Mouse (Mus musculus) hindbrain, embryonic 14.5 days (tissue): Measurements from ENCODE around the gene Nfe2. TPM values are rescaled to one million over a fixed set of nuclear protein-coding genes. Genes with fewer than 3 reads are reported as not detected.

ENCODE experiments used
- ATAC-seq: fragments of 200-750 bp; cut with Nextera tagmentation; 2 replicates; pipeline ENCODE4 v1.8.0; 2017; ENCODE audit warnings: moderate number of reproducible peaks, mild to moderate bottlenecking, moderate TSS enrichment, moderate library complexity; ENCODE audit not compliant: low FRiP score
- DNase-seq: peaks from one replicate; pipeline ENCODE4 v3.0.0-alpha.2; 2015; ENCODE audit warnings: low spot score
- H3K27ac ChIP-seq: fragments of 300-500 bp; sonication (generic); 2 replicates; pipeline ENCODE4 v1.5.1; 2014; ENCODE audit warnings: mild to moderate bottlenecking, moderate library complexity
- H3K27me3 ChIP-seq: fragments of 300-500 bp; sonication (generic); 2 replicates; pipeline ENCODE4 v1.6.1; 2014; ENCODE audit warnings: mild to moderate bottlenecking, low read length, mixed read lengths; ENCODE audit not compliant: control insufficient read depth, insufficient read depth
- H3K36me3 ChIP-seq: fragments of 300-500 bp; sonication (generic); replicated peaks from 2 replicates; pipeline ENCODE4 v1.6.1; 2014; ENCODE audit not compliant: control insufficient read depth, insufficient read depth
- H3K4me1 ChIP-seq: fragments of 300-500 bp; sonication (generic); replicated peaks from 2 replicates; pipeline ENCODE4 v1.6.1; 2014; ENCODE audit warnings: antibody characterized with exemption, low read length, mixed read lengths; ENCODE audit not compliant: control insufficient read depth, insufficient read depth
- H3K4me2 ChIP-seq: fragments of 300-500 bp; sonication (generic); replicated peaks from 2 replicates; pipeline ENCODE4 v1.6.1; 2014; ENCODE audit warnings: mild to moderate bottlenecking, moderate library complexity
- H3K4me3 ChIP-seq: fragments of 300-500 bp; sonication (generic); replicated peaks from 2 replicates; pipeline ENCODE4 v1.5.1; 2014; ENCODE audit warnings: mild to moderate bottlenecking, low read length
- H3K9ac ChIP-seq: fragments of 300-500 bp; sonication (generic); 2 replicates; pipeline ENCODE4 v1.6.1; 2014
- H3K9me3 ChIP-seq: fragments of 300-500 bp; sonication (generic); 2 replicates; pipeline ENCODE4 v1.6.1; 2016; ENCODE audit warnings: low read length; ENCODE audit not compliant: control insufficient read depth
- WGBS: fragments of 180-500 bp; shearing (Covaris S2); extraction: QIAGEN DNeasy Blood & Tissue Kit; methylation state at CpG from one replicate; pipeline ENCODE4 v1.1.7; 2014; 5-methylcytosine and 5-hydroxymethylcytosine counted together
- polyA plus RNA-seq: library from polyadenylated mRNA; unstranded; fragments of >200 nt; fragmentation: Nextera tagmentation; extraction: Ambion mirVana; gene quantifications from 2 replicates; pipeline ENCODE4 v1.2.1, GENCODE M21; 2014

The Nfe2 gene
- polyA plus RNA-seq, 1 experiment from 2014 or later = 1.1 TPM

DNA sequence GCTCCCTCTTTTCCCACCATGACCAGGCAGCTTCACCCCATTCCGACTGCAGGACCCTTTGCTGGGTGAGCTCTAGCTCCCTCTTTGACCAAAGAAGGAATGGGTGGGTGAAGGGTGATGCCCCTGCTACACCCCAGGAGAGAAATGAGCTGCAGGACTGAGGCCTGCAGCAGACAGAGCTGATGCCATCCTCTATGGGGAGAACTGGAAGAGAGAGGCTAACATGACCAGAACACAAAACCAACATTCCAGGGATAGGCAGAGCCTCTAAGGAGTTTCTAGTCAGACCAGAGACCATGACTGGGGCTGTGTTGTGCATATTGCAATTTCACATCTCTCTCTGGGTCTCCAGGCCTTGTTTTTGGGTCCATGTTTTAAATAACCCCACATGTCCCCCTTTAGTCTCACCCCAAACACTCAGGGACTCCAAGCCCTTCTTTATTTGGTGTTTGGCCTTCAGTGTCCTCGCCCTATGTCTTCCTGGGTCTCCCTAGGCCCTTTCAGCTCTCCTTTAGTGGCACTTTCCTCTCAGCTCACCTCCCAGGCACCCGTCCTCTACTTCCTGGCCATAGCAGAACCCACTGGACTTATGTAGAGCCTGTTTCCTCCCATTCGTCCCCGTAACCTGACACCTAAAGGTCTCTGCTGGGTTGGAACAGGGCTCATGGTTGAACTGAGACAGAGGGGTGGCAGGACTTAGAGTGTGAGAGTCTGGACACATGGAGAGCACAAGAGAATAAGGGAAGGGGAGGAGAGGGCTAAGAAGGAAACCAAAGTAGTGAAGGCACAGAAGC, 43.5 kb upstream of the Nfe2 start:
- no peak overlapping the region for H3K4me3 ChIP-seq
- H3K27ac ChIP-seq = peak overlapping the region; percentile 98
- no peaks in the 10 kb centered on the region for H3K9me3 ChIP-seq
- no peaks in the 10 kb centered on the region; the same call in 1 of the 2 replicates for H3K36me3 ChIP-seq
- H3K9ac ChIP-seq = peak overlapping the region; percentile 39
- 34% methylated on average over 5 of the region's 5 CpGs for WGBS
- H3K27me3 ChIP-seq = no peaks in the 10 kb centered on the region
- ATAC-seq (no peak), DNase-seq (no peak)
- H3K4me1 ChIP-seq = peaks cover 92% of the 10 kb centered on the region
- H3K4me2 ChIP-seq = no peak overlapping the region

DNA sequence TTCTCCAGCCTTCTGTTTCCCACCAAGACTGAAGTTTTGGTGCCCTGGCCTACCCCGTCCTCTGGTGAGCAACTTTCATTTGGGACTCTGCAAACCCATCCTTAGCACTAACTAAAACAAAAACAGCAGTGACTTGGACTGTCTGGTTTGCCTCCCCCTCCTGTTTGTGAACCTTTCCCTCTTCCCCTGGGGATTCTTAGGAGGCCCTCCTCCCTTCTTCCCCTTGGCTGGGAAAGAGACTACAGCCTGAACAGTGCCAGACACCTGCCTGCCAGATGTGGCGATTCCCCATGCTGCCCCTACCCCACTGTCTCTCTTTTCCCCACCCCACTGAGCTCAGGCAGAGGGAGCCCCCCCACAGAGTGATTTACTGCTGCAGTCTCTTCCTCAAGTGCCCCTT, 42.8 kb upstream of the Nfe2 start:
- no peak overlapping the region for H3K4me3 ChIP-seq
- H3K36me3 ChIP-seq = no peaks in the 10 kb centered on the region; the same call in 1 of the 2 replicates
- no peak for DNase-seq
- peak overlapping the region; percentile 98 for H3K27ac ChIP-seq
- 11% methylated on average over 2 of the region's 2 CpGs for WGBS
- H3K9ac ChIP-seq = peak overlapping the region; percentile 58
- H3K9me3 ChIP-seq = no peaks in the 10 kb centered on the region
- no peaks in the 10 kb centered on the region for H3K27me3 ChIP-seq
- ATAC-seq = no peak
- peaks cover 94% of the 10 kb centered on the region for H3K4me1 ChIP-seq
- H3K4me2 ChIP-seq = peak overlapping the region; percentile 46

DNA sequence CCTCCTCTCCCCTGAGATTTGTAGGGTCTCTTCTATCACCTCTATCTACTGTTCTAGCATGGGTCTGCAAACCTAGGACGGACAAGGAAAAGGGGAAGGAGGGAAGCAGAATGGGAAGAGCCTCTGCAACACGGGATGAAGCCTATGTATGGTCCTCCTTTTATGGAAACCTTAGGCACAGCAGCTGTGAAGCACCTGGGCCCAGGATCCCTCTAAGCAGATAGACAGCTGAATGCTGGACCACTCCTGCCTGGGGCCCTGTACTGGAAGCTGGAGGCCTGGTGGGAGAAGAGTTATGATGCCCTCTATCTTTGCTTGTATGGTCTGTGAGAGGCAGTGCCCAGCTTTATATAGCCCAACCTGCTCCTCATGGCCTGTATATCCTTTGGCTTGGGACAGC, 42.4 kb upstream of the Nfe2 start:
- peak overlapping the region; percentile 58 for H3K9ac ChIP-seq
- H3K4me2 ChIP-seq = peak overlapping the region; percentile 46
- whole genome bisulfite sequencing = 8% methylated on average over 2 of the region's 2 CpGs
- DNase-seq (no peak), ATAC-seq (no peak)
- peak overlapping the region; percentile 98 for H3K27ac ChIP-seq
- 0 out of 2 replicates have a peak overlapping the region, but pooled peaks have one; percentile 12 for H3K4me3 ChIP-seq
- H3K4me1 ChIP-seq = peaks cover 94% of the 10 kb centered on the region
- no peaks in the 10 kb centered on the region for H3K27me3 ChIP-seq
- no peaks in the 10 kb centered on the region for H3K9me3 ChIP-seq
- peaks cover 3% of the 10 kb centered on the region; the same call in 1 of the 2 replicates for H3K36me3 ChIP-seq

DNA sequence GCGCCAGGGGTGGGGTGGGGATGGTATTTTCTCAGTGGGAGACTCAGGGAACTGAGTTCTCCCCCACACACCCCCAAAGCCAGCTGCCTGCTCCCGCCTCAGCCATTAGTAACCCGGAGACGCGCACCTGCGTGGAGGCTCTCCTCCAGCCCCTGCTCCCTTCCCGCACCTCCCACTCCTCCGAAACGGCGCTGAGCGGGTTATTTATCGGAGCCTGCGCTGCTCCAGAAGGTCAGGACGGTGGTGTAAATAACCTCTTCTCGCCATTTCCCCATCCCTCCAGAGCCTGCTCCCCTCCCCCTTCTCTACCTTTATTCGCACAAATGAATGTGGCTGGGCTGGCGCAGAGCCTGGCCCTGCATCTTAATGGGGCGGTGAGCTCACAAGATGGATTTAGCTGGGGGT, 41.9 kb upstream of the Nfe2 start:
- H3K4me2 ChIP-seq = peak overlapping the region; percentile 46
- ATAC-seq = peak; percentile 69
- H3K27me3 ChIP-seq = no peaks in the 10 kb centered on the region
- H3K36me3 ChIP-seq = peaks cover 8% of the 10 kb centered on the region; the same call in 1 of the 2 replicates
- H3K4me1 ChIP-seq = peaks cover 97% of the 10 kb centered on the region
- peak; percentile 85 for DNase-seq
- peak overlapping the region; percentile 12; the same call in 1 of the 2 replicates for H3K4me3 ChIP-seq
- peak overlapping the region; percentile 58 for H3K9ac ChIP-seq
- 2% methylated on average over 18 of the region's 18 CpGs for WGBS
- H3K9me3 ChIP-seq = no peaks in the 10 kb centered on the region
- peak overlapping the region; percentile 98 for H3K27ac ChIP-seq

DNA sequence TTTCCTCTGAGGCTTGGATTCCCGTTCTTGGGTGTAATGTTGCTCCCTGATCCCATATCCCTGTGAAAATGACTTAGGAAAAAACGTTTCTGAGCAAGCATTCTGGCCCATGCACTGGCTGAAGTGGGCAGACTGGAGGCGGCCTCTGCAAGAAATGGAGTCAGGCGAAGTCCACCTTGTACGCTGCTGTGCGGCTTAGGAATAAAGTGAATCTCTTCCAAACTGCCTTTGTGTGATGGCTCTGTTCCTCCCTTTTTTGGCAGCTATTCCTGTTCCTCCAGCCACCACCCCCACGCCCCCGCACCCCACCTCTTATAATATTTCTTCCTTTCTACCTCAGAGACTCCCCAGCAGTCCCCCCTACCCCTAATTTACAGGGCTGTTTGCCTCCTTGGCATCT, 41.4 kb upstream of the Nfe2 start:
- H3K4me3 ChIP-seq = peak overlapping the region; percentile 12; the same call in 1 of the 2 replicates
- H3K9ac ChIP-seq = peak overlapping the region; percentile 58
- peak overlapping the region; percentile 46 for H3K4me2 ChIP-seq
- ATAC-seq (no peak; the same call in 1 of the 2 replicates), DNase-seq (peak; percentile 52)
- peaks cover 94% of the 10 kb centered on the region for H3K4me1 ChIP-seq
- 12% methylated on average over 8 of the region's 8 CpGs for WGBS
- H3K9me3 ChIP-seq = no peaks in the 10 kb centered on the region
- no peaks in the 10 kb centered on the region for H3K27me3 ChIP-seq
- peaks cover 8% of the 10 kb centered on the region; the same call in 1 of the 2 replicates for H3K36me3 ChIP-seq
- H3K27ac ChIP-seq = peak overlapping the region; percentile 98

DNA sequence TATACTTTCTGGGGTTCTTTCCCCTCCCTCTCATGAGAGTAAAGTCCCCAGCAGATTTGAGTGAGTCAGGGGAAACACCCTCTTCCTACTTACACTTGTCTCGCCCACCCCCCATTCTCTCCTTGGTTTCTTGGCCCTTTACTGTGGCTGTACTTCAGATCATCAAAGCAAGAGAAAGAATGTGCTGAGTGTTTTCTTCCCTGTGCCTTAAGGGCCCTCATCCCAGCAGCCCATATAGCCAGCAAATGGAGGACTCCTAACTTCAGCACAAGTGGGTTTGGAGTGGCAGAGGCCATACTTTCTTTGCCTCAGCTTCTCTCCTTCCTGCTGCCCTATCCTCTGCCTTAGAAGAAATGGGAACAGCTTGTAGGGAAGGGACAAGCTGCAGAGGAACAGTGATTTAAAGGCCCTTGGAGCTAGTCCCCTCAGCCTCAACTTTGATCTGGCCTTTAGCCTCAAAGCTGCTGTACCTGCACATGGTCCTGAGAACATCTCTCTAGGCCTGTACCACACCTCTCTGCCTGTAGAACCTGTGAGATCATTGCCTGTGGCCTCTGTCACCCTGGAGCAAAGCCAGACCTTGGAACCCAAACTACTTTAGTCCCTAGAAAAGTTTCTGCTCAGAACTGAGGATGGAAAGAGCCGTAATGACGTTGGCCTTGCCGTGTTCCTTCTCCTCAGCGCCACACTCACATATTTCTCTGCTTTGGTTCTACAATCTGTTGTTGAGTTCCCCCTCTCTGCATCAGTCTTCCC, 40.8 kb upstream of the Nfe2 start:
- peaks cover 88% of the 10 kb centered on the region for H3K4me1 ChIP-seq
- peaks cover 8% of the 10 kb centered on the region for H3K36me3 ChIP-seq
- WGBS = 72% methylated on average over 5 of the region's 5 CpGs
- H3K4me2 ChIP-seq = peak overlapping the region; percentile 46
- H3K27me3 ChIP-seq = no peaks in the 10 kb centered on the region
- no peak overlapping the region for H3K4me3 ChIP-seq
- ATAC-seq (no peak), DNase-seq (no peak)
- no peaks in the 10 kb centered on the region for H3K9me3 ChIP-seq
- H3K9ac ChIP-seq = peak overlapping the region; percentile 58
- H3K27ac ChIP-seq = peak overlapping the region; percentile 98

DNA sequence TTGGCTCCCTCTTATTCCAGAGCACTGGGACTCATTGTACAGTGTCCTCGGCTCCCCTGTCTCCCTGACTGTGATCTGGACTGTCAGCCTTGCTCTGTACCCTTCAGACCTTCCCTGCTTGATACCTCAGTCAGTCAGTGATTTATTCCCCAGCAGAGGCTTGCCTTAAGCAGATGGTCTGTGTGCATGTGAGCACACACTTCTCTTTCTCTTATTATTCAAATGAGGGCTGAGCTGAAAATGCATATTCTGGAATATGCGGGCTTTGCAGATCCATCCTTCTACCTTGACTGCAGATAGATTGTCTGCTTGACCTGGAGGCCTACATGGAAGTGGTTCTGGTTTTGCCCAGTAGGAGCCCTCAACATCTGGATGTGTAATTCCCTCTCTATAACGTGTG, 39.8 kb upstream of the Nfe2 start:
- peaks cover 17% of the 10 kb centered on the region for H3K36me3 ChIP-seq
- 42% methylated on average over 3 of the region's 3 CpGs for WGBS
- no peaks in the 10 kb centered on the region for H3K27me3 ChIP-seq
- H3K9ac ChIP-seq = 0 out of 2 replicates have a peak overlapping the region, but pooled peaks have one; percentile 5
- 0 out of 2 replicates have a peak overlapping the region, but pooled peaks have one; percentile 12 for H3K4me2 ChIP-seq
- peaks cover 78% of the 10 kb centered on the region for H3K4me1 ChIP-seq
- DNase-seq (no peak), ATAC-seq (no peak)
- H3K27ac ChIP-seq = peak overlapping the region; percentile 98
- no peaks in the 10 kb centered on the region for H3K9me3 ChIP-seq
- H3K4me3 ChIP-seq = no peak overlapping the region

DNA sequence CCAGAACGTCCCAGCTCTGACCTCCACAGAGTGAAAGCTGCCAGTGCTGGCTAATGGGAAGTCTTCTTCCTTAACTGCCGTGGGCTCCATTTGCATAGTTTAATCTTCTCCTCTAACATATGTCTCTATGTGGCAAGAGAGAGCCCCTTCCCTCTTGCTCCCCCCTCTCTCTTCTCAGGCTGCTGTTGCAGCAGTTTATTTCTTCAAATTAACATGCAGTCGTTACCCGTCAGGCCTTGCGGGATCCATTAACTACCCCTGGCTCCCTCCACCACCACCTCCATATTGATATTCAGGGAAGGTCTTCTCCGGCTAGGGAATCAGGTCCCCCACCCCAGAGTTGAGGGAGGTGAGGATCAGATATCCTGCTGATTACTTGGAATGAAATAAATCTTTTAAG, 39.1 kb upstream of the Nfe2 start:
- ATAC-seq = no peak; the same call in 1 of the 2 replicates
- Histone ChIP-seq H3K4me2 (no peak overlapping the region), H3K4me1 (peaks cover 71% of the 10 kb centered on the region), H3K9ac (no peak overlapping the region; the same call in 1 of the 2 replicates), H3K36me3 (peaks cover 24% of the 10 kb centered on the region), H3K27ac (peak overlapping the region; percentile 98), H3K4me3 (no peak overlapping the region), H3K9me3 (no peaks in the 10 kb centered on the region), H3K27me3 (no peaks in the 10 kb centered on the region)
- no peak for DNase-seq
- WGBS = 37% methylated on average over 6 of the region's 6 CpGs

DNA sequence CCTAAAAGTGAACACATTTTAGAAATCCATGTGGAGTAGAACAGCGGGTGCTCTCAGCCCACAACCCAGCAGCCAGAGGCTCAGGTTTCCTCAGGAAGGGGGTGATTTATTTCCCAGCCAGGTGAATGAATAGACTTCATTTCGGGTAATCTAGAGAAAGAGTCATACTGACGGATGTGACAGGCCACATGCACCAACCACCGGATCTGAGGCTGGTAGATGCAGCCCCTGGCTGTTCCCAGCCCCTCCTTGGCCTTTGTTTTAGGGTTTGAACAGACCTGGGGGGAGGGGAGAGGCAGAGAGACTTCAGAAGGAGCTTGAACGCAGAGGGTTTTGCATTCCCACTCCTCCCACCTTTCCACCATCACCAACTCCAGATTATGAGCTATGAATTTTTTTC, 37.6 kb upstream of the Nfe2 start:
- H3K36me3 ChIP-seq = peaks cover 38% of the 10 kb centered on the region
- no peak overlapping the region for H3K4me2 ChIP-seq
- H3K9me3 ChIP-seq = no peaks in the 10 kb centered on the region
- H3K9ac ChIP-seq = 0 out of 2 replicates have a peak overlapping the region, but pooled peaks have one; percentile 26
- WGBS = 10% methylated on average over 5 of the region's 5 CpGs
- H3K4me3 ChIP-seq = no peak overlapping the region
- H3K4me1 ChIP-seq = peaks cover 56% of the 10 kb centered on the region
- ATAC-seq (no peak), DNase-seq (no peak)
- H3K27me3 ChIP-seq = no peaks in the 10 kb centered on the region
- H3K27ac ChIP-seq = peak overlapping the region; percentile 98
